Mouse (Mus musculus): ENCODE data around the gene Plin4.
"Not testable (repeated sequence)": the region's sequence is repeated elsewhere in the genome, so short reads cannot be mapped to it uniquely, and the experiment has no call there.

Gene Plin4

DNA sequence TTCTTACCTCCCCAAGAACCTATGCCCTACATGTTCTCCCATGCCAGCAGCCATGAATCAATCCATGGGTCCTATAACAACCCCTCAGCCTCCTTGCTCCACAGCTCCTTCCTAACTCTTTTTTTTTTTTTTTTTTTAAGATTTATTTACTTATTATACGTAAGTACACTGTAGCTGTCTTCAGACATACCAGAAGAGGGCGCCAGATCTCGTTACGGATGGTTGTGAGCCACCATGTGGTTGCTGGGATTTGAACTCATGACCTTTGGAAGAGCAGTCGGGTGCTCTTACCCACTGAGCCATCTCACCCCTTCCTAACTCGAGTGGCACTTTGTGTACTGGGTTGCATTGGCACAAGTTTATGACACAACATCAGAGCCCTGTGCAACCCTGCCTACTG is 43.9 kb downstream of the Plin4 start:
- DNase-seq (ENCODE audit: extremely low read depth, low read depth), result not testable (repeated sequence)

DNA sequence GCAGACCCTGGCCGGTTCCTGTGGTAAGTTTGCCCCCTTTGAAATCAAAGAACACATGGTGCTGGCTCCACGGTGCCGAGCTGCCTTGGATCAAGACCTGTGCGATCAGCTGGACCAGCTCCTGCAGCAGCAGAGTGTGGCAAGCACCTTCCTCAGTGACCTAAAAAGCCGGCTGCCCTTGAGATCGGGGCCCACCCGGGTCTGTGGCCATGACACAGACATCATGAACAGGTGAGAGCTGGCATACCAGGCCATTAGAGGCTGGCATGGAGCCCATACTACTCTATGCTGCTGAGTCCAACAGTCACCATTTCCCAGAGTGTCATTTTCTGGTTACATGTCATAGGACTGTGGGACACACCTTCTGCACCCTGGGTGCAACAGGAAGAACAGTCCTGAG is 47.5 kb downstream of the Plin4 start:
- DNase-seq (ENCODE audit: extremely low read depth, low read depth), result no peak

DNA sequence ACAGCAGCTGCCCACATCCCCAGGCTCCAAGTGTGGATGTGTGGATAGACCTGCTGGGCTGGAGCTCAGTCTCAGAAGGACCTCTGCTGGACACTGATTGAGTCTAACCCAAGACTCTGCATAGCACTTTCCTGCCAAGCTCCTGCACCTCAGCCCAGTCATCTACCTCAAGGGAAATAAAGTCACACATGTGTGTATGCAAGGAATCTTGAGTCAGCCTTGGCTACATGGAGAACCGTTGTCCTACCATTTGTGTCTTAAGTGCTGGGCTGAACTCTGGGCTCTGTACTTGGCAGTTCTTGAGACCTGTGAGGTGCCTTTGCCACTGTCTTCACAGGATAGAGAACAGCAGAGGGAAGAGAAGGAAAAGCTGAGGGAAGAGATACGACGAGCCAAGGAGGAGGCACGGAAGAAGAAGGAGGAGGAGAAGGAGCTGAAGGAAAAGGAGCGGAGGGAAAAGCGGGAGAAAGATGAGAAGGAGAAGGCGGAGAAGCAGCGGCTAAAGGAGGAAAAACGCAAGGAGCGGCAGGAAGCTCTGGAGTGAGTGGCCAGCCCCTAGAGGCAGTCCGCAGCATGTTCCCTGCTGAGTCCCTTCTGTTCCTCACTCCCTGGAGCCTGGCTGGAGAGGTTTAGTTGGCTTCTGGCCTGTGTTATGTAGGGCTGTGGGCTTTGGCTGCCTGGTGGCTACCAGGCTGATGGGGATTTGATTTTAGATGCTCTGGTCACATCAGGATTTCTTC is 52.1 kb downstream of the Plin4 start:
- no peak for DNase-seq (ENCODE audit: extremely low read depth, low read depth)

DNA sequence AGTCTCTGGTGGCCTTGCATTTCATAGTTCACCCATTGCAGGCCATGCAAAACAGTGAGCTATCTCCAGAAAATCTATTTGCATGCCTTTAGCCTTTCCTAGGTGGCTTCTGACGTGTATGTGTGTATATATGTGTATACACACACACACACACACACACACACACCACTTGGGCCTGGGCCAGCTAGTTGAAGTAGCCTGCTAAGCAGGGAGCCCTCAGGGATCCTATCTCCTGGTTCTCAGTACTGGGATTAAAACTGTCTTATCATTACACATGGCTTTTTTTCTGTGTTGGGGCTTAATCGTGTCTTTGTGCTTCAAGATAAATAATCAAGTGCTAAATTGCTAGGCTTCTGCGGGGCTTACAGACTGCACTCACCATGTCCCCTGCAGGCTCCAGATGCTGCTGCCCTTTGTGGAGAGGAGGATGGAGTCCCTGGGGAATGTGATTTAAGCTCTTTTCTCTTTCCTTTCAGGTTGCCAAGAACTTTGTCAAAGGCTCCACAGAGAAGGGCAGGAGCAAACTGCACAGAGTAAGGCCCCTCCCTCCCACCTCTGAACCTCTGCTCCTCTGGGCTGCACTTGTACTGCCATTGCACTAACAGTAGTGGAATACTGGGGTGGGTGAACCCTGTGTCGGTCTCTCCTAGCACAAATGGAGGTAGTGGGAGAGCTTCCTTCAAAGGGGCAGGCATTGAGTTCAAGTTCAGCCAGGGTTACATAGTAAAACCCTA is 53.5 kb downstream of the Plin4 start:
- DNase-seq (ENCODE audit: extremely low read depth, low read depth), result no peak

DNA sequence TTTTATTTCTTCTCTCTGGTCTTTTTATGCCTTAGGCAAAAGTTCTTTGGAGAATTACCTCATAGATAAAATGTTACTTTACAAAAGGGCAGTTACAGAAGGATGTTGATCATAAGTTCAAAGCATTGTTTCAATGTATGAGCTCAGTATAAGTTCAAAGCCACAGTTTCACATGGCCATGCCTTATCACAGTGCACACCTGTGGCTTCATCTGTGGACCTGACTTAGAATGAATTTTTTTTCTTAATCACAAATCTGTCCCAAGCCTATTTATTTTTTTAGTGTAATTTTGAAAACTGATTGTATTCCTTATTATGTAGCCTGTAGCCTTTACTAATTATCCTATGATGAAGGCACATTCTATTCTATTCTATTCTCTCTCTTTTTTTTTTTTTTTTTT is 54.7 kb downstream of the Plin4 start:
- DNase-seq (ENCODE audit: extremely low read depth, low read depth), result no peak

DNA sequence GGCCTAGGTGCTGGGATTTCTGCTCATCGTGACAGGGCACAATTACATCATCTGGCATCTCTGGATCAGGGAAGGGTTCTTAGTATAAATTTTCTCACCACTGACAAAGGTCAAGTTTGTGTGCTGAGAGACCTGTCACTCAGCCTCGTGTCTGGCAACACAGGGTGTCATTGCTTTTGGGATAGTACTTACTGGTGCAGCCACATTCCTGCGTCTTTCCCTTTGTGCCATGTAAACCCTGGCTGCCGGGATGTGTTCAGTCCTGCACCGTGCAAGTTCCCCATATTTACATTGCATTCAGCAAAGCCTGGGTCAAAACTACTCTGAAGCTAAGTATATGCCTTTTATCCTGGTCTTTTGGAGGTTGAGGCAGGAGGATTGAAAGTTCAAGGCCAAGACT is 58.2 kb downstream of the Plin4 start:
- DNase-seq (ENCODE audit: extremely low read depth, low read depth), result no peak

Data from MEL-GATA-1-ER (cell line).